Mouse (Mus musculus): ENCODE data around the gene Ripor1.
A peak's percentile ranks its signal among the peaks of the same experiment; 100 is the strongest.

Gene Ripor1

GRCm38 (mm10) chr8:105629337-105629736 lies 24.3 kb downstream of the Ripor1 start:
- no peak overlapping the region for H3K4me3 ChIP-seq (replicated peaks; ENCODE audit: low read length)

GRCm38 (mm10) chr8:105634771-105635458 lies 29.9 kb downstream of the Ripor1 start:
- Histone ChIP-seq H3K36me3 (ENCODE audit: insufficient read depth, low read length) (peaks cover 17% of the 10 kb centered on the region), H3K9me3 (ENCODE audit: low read length) (no peaks in the 10 kb centered on the region), H3K4me1 (replicated peaks; ENCODE audit: low read depth, low read length) (peaks cover 46% of the 10 kb centered on the region), H3K4me3 (replicated peaks; ENCODE audit: low read length) (peak overlapping the region; percentile 96), H3K27me3 (ENCODE audit: insufficient read depth, low read length) (no peaks in the 10 kb centered on the region)
- TF ChIP-seq NANOG (IDR thresholded peaks at IDR 0.05; ENCODE audit: borderline replicate concordance, low read length) (no peak), CTCF (conservative IDR thresholded peaks at IDR 0.05; ENCODE audit: low read length) (no peak), POU5F1 (IDR thresholded peaks at IDR 0.05; ENCODE audit: borderline replicate concordance, low read length) (no peak)

More at GRCm38 (mm10) chr8:105629337-105629736, 24.3 kb downstream of the Ripor1 start:
- no peaks in the 10 kb centered on the region for H3K27me3 ChIP-seq (ENCODE audit: insufficient read depth, low read length)
- TF ChIP-seq CTCF (conservative IDR thresholded peaks at IDR 0.05; ENCODE audit: low read length) (no peak), NANOG (IDR thresholded peaks at IDR 0.05; ENCODE audit: borderline replicate concordance, low read length) (no peak), POU5F1 (IDR thresholded peaks at IDR 0.05; ENCODE audit: borderline replicate concordance, low read length) (no peak)
- peaks cover 32% of the 10 kb centered on the region for H3K4me1 ChIP-seq (replicated peaks; ENCODE audit: low read depth, low read length)
- H3K9me3 ChIP-seq (ENCODE audit: low read length), result no peaks in the 10 kb centered on the region
- peaks cover 14% of the 10 kb centered on the region for H3K36me3 ChIP-seq (ENCODE audit: insufficient read depth, low read length)

- no peaks in the 10 kb centered on the region for H3K9me3 ChIP-seq (ENCODE audit: low read length)
- TF ChIP-seq POU5F1 (IDR thresholded peaks at IDR 0.05; ENCODE audit: borderline replicate concordance, low read length) (no peak), CTCF (conservative IDR thresholded peaks at IDR 0.05; ENCODE audit: low read length) (no peak), NANOG (IDR thresholded peaks at IDR 0.05; ENCODE audit: borderline replicate concordance, low read length) (no peak)
- no peaks in the 10 kb centered on the region for H3K27me3 ChIP-seq (ENCODE audit: insufficient read depth, low read length)
- H3K36me3 ChIP-seq (ENCODE audit: insufficient read depth, low read length), result peaks cover 16% of the 10 kb centered on the region
- peak overlapping the region; percentile 96 for H3K4me3 ChIP-seq (replicated peaks; ENCODE audit: low read length)
- H3K4me1 ChIP-seq (replicated peaks; ENCODE audit: low read depth, low read length), result peaks cover 51% of the 10 kb centered on the region
These were observed 30.4 kb downstream of the Ripor1 start for GRCm38 (mm10) chr8:105635481-105635880.

GRCm38 (mm10) chr8:105636018-105636962 lies 31.2 kb downstream of the Ripor1 start, which contains the start of gene Ctcf:
TSS of gene Ctcf (plus strand) at chr8:105636568.
- Histone ChIP-seq H3K27me3 (ENCODE audit: insufficient read depth, low read length) (no peaks in the 10 kb centered on the region), H3K9me3 (ENCODE audit: low read length) (no peaks in the 10 kb centered on the region), H3K4me1 (replicated peaks; ENCODE audit: low read depth, low read length) (peaks cover 53% of the 10 kb centered on the region), H3K4me3 (replicated peaks; ENCODE audit: low read length) (peak within 1 kb of the TSS; percentile 96), H3K36me3 (ENCODE audit: insufficient read depth, low read length) (peaks cover 16% of the 10 kb centered on the region)
- TF ChIP-seq POU5F1 (IDR thresholded peaks at IDR 0.05; ENCODE audit: borderline replicate concordance, low read length) (no peak), CTCF (conservative IDR thresholded peaks at IDR 0.05; ENCODE audit: low read length) (no peak), NANOG (IDR thresholded peaks at IDR 0.05; ENCODE audit: borderline replicate concordance, low read length) (no peak)

- H3K4me1 ChIP-seq (replicated peaks; ENCODE audit: low read depth, low read length), result peaks cover 52% of the 10 kb centered on the region
- H3K4me3 ChIP-seq (replicated peaks; ENCODE audit: low read length), result peak within 1 kb of the TSS; percentile 96
- H3K36me3 ChIP-seq (ENCODE audit: insufficient read depth, low read length), result peaks cover 12% of the 10 kb centered on the region
- H3K9me3 ChIP-seq (ENCODE audit: low read length), result no peaks in the 10 kb centered on the region
- H3K27me3 ChIP-seq (ENCODE audit: insufficient read depth, low read length), result no peaks in the 10 kb centered on the region
- TF ChIP-seq POU5F1 (IDR thresholded peaks at IDR 0.05; ENCODE audit: borderline replicate concordance, low read length), result no peak
- TF ChIP-seq NANOG (IDR thresholded peaks at IDR 0.05; ENCODE audit: borderline replicate concordance, low read length), result no peak
- TF ChIP-seq CTCF (conservative IDR thresholded peaks at IDR 0.05; ENCODE audit: low read length), result no peak
These were observed 32.0 kb downstream of the Ripor1 start, which contains the start of gene Agrp for GRCm38 (mm10) chr8:105636963-105637510. TSS of gene Agrp (minus strand) at chr8:105637393.

DNA sequence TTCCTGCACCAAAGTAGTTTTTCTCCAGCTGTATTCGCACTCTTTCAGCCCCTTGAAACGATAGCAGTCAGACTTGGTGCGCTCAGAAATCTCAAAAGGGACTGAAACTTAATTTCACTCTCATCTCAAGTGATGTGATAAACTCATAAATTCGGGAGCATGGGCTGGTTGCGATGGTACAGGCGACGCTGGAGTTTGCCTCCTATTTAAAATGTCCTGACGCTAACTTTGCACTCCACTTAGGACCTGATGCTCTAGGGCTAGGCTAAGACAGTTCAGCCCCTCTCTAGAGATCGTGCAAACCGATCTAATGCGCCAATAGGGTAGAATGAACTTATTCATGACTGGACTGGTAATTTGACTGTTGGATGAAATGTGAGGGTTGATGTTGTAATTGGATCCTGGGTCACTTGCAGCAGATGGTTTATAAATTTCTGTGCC lies 32.6 kb downstream of the Ripor1 start:
- Histone ChIP-seq H3K4me1 (replicated peaks; ENCODE audit: low read depth, low read length) (peaks cover 51% of the 10 kb centered on the region), H3K36me3 (ENCODE audit: insufficient read depth, low read length) (peaks cover 10% of the 10 kb centered on the region), H3K27me3 (ENCODE audit: insufficient read depth, low read length) (no peaks in the 10 kb centered on the region), H3K9me3 (ENCODE audit: low read length) (no peaks in the 10 kb centered on the region), H3K4me3 (replicated peaks; ENCODE audit: low read length) (peak overlapping the region; percentile 96)
- TF ChIP-seq CTCF (conservative IDR thresholded peaks at IDR 0.05; ENCODE audit: low read length), result no peak
- no peak for TF ChIP-seq NANOG (IDR thresholded peaks at IDR 0.05; ENCODE audit: borderline replicate concordance, low read length)
- no peak for TF ChIP-seq POU5F1 (IDR thresholded peaks at IDR 0.05; ENCODE audit: borderline replicate concordance, low read length)

GRCm38 (mm10) chr8:105638510-105638909 lies 33.5 kb downstream of the Ripor1 start:
- Histone ChIP-seq H3K4me1 (replicated peaks; ENCODE audit: low read depth, low read length) (peaks cover 51% of the 10 kb centered on the region), H3K9me3 (ENCODE audit: low read length) (no peaks in the 10 kb centered on the region), H3K36me3 (ENCODE audit: insufficient read depth, low read length) (peaks cover 16% of the 10 kb centered on the region), H3K4me3 (replicated peaks; ENCODE audit: low read length) (peak overlapping the region; percentile 96; the same call in 1 of the 2 replicates), H3K27me3 (ENCODE audit: insufficient read depth, low read length) (no peaks in the 10 kb centered on the region)
- no peak for TF ChIP-seq CTCF (conservative IDR thresholded peaks at IDR 0.05; ENCODE audit: low read length)
- TF ChIP-seq POU5F1 (IDR thresholded peaks at IDR 0.05; ENCODE audit: borderline replicate concordance, low read length), result no peak
- TF ChIP-seq NANOG (IDR thresholded peaks at IDR 0.05; ENCODE audit: borderline replicate concordance, low read length), result no peak

DNA sequence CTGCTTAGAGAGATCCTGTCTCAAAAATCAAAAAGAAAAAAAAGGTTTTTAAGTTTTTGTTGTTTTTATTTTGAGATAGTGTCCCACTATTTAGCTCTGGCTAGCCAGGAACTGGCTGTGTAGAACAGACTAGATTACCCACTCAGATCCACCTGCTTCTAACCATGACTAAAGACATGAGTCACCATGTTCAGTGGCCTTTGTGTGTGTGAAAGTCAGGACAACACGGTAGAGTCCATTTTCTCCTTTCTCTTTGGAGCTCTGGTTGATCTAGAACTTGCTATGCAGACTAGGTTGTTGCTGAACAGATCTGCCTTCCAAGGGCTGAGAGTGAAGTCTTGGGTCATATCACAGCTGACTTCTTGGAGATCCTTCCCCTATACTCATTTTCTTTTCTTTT lies 34.8 kb downstream of the Ripor1 start:
- Histone ChIP-seq H3K4me1 (replicated peaks; ENCODE audit: low read depth, low read length) (peaks cover 46% of the 10 kb centered on the region), H3K4me3 (replicated peaks; ENCODE audit: low read length) (no peak overlapping the region), H3K9me3 (ENCODE audit: low read length) (no peaks in the 10 kb centered on the region), H3K27me3 (ENCODE audit: insufficient read depth, low read length) (no peaks in the 10 kb centered on the region), H3K36me3 (ENCODE audit: insufficient read depth, low read length) (peaks cover 28% of the 10 kb centered on the region)
- TF ChIP-seq NANOG (IDR thresholded peaks at IDR 0.05; ENCODE audit: borderline replicate concordance, low read length) (no peak), POU5F1 (IDR thresholded peaks at IDR 0.05; ENCODE audit: borderline replicate concordance, low read length) (no peak), CTCF (conservative IDR thresholded peaks at IDR 0.05; ENCODE audit: low read length) (no peak)
